Mouse (Mus musculus) gastrocnemius, postnatal 10 days (tissue): ENCODE results near the gene Src. TPM values are rescaled to one million over a fixed set of nuclear protein-coding genes. Genes with fewer than 3 reads are reported as not detected.

ENCODE experiments used
- DNase-seq: peaks from one replicate; pipeline ENCODE4 v3.0.0; 2021; ENCODE audit warnings: mixed read lengths
- total RNA-seq, 2 experiments: library from RNA; stranded (reverse); gene quantifications; 2 replicates each; pipeline ENCODE4 v1.2.3; 2021

Gene Src
- total RNA-seq, 2 experiments from 2014 or later, result 6.8 to 11.2 TPM

- no peak for DNase-seq
These were observed 5.7 kb upstream of the Src start for GRCm38 (mm10) chr2:157412497-157412896.

- DNase-seq, result no peak
These were observed 1.0 kb upstream of the Src start for GRCm38 (mm10) chr2:157417229-157417628.

- no peak for DNase-seq
These were observed 396 bp downstream of the Src start for GRCm38 (mm10) chr2:157418609-157419071.

GRCm38 (mm10) chr2:157419506-157419905, 1.3 kb downstream of the Src start:
- no peak for DNase-seq

- no peak for DNase-seq
These were observed 2.2 kb downstream of the Src start for GRCm38 (mm10) chr2:157420404-157420803.

GRCm38 (mm10) chr2:157422062-157422655, 3.9 kb downstream of the Src start:
- no peak for DNase-seq

- peak; percentile 34 for DNase-seq
These were observed 4.8 kb downstream of the Src start for GRCm38 (mm10) chr2:157422854-157423705.

GRCm38 (mm10) chr2:157423706-157424125, 5.5 kb downstream of the Src start:
- DNase-seq, result no peak

- DNase-seq, result peak; percentile 64
These were observed 6.1 kb downstream of the Src start for GRCm38 (mm10) chr2:157424126-157424903.

GRCm38 (mm10) chr2:157424904-157425642, 6.8 kb downstream of the Src start:
- DNase-seq, result no peak

GRCm38 (mm10) chr2:157425643-157425988, 7.4 kb downstream of the Src start:
- DNase-seq, result no peak

- DNase-seq, result no peak
These were observed 7.9 kb downstream of the Src start for GRCm38 (mm10) chr2:157426171-157426570.

- no peak for DNase-seq
These were observed 8.9 kb downstream of the Src start for GRCm38 (mm10) chr2:157427164-157427563.

GRCm38 (mm10) chr2:157428351-157429139, 10.3 kb downstream of the Src start:
- no peak for DNase-seq

GRCm38 (mm10) chr2:157429735-157430134, 11.5 kb downstream of the Src start:
- no peak for DNase-seq

- DNase-seq, result no peak
These were observed 12.6 kb downstream of the Src start for GRCm38 (mm10) chr2:157430667-157431429.

- no peak for DNase-seq
These were observed 13.7 kb downstream of the Src start for GRCm38 (mm10) chr2:157431912-157432311.

- peak; percentile 34 for DNase-seq
These were observed 14.2 kb downstream of the Src start for GRCm38 (mm10) chr2:157432476-157432875.

GRCm38 (mm10) chr2:157434041-157434440, 15.8 kb downstream of the Src start:
- DNase-seq, result no peak

- peak; percentile 24 for DNase-seq
These were observed 16.3 kb downstream of the Src start for GRCm38 (mm10) chr2:157434497-157434896.

- DNase-seq, result no peak
These were observed 18.3 kb downstream of the Src start for GRCm38 (mm10) chr2:157436496-157436895.
